Mouse (Mus musculus) liver, embryonic 11.5 days (tissue): ENCODE results near the gene Sobp. TPM values are rescaled to one million over a fixed set of nuclear protein-coding genes. Genes with fewer than 3 reads are reported as not detected.

ENCODE experiments used
- ATAC-seq: fragments of 200-750 bp; cut with Nextera tagmentation; replicated peaks from 2 replicates; pipeline ENCODE4 v1.8.0; 2017; ENCODE audit warnings: moderate number of reproducible peaks, mild to moderate bottlenecking, moderate TSS enrichment, moderate library complexity; ENCODE audit not compliant: low FRiP score
- DNase-seq: peaks from one replicate; pipeline ENCODE4 v3.0.0-alpha.2; 2017; ENCODE audit warnings: low spot score
- H3K27ac ChIP-seq: fragments of 300-500 bp; sonication (generic); 2 replicates; pipeline ENCODE4 v1.5.1; 2014; ENCODE audit warnings: mild to moderate bottlenecking, low read depth, low read length, control low read depth
- H3K27me3 ChIP-seq: fragments of 300-500 bp; sonication (generic); replicated peaks from 2 replicates; pipeline ENCODE4 v1.6.1; 2014; ENCODE audit warnings: low read length, mixed read lengths; ENCODE audit not compliant: control insufficient read depth, insufficient read depth
- H3K36me3 ChIP-seq: fragments of 300-500 bp; sonication (generic); 2 replicates; pipeline ENCODE4 v1.6.1; 2014; ENCODE audit warnings: mild to moderate bottlenecking, low read length, moderate library complexity, mixed read lengths; ENCODE audit not compliant: control insufficient read depth, insufficient read depth
- H3K4me1 ChIP-seq: fragments of 300-500 bp; sonication (generic); replicated peaks from 2 replicates; pipeline ENCODE4 v1.6.1; 2014; ENCODE audit warnings: low read length, mixed read lengths; ENCODE audit not compliant: control insufficient read depth, insufficient read depth
- H3K4me2 ChIP-seq: fragments of 300-500 bp; sonication (generic); 2 replicates; pipeline ENCODE4 v1.6.1; 2014; ENCODE audit warnings: mild to moderate bottlenecking, control low read depth, moderate library complexity
- H3K4me3 ChIP-seq: fragments of 300-500 bp; sonication (generic); 2 replicates; pipeline ENCODE4 v1.5.1; 2014; ENCODE audit warnings: low read depth, low read length, control low read depth
- H3K9ac ChIP-seq: fragments of 300-500 bp; sonication (generic); 2 replicates; pipeline ENCODE4 v1.6.1; 2014; ENCODE audit warnings: low read depth, low read length, control low read depth
- H3K9me3 ChIP-seq: fragments of 300-500 bp; sonication (generic); 2 replicates; pipeline ENCODE4 v1.6.1; 2016; ENCODE audit warnings: low read length, inconsistent platforms, mixed read lengths; ENCODE audit not compliant: control insufficient read depth
- WGBS: fragments of 180-500 bp; shearing (Covaris S2); extraction: QIAGEN DNeasy Blood & Tissue Kit; methylation state at CpG from one replicate; pipeline ENCODE4 v1.1.7; 2014; 5-methylcytosine and 5-hydroxymethylcytosine counted together
- polyA plus RNA-seq: library from polyadenylated mRNA; unstranded; fragments of >200 nt; fragmentation: Nextera tagmentation; extraction: Ambion mirVana; gene quantifications from 2 replicates; pipeline ENCODE4 v1.2.1, GENCODE M21; 2014

The Sobp gene
- polyA plus RNA-seq, 1 experiment from 2014 or later: 0.45 TPM

DNA sequence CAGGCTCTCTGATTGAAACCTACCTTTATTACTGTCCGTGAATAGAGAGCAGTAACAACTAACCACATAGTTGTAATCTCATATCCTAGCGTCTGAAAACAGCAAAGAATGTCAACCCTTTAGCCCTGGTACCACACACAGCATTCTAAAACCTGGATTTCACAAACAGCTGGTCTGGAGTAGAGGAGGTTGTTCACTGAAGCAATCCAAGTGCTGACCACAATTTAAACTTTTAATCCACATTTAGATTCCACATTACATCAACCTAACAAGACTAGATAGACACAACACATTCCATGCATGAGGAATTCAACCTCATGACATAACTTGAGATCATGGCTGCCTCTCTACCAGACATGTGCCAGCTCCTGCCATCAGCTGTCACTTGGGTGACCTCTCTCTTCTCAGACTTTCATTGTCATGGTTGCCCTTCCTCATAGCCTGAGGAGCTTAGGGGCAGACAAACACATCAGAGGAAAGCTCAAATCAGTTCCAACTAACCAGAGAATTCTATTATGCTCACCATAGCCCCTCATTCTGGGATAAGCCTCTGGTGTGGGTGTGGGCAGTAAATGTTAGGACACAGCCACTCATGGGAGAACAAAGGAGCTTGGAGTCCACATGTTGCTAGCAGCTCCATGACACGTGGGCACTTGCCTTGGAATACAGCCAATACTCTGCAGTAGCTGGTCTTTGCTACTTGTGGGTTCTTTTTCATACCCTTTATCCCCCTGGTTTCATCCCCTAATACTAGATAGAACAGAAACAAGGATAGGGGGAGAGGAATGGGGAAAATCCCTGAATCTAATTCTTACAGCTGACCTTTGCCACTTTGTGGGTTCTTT, 58.0 kb downstream of the Sobp start:
- WGBS: 62% methylated on average over 3 of the region's 3 CpGs
- peaks cover 4% of the 10 kb centered on the region; the same call in 1 of the 2 replicates for H3K27me3 ChIP-seq
- H3K4me2 ChIP-seq: no peak overlapping the region
- DNase-seq: no peak
- H3K4me1 ChIP-seq: 0 out of 2 replicates have a peak, but pooled peaks cover 2% of the 10 kb centered on the region
- H3K9ac ChIP-seq: no peak overlapping the region
- no peaks in the 10 kb centered on the region for H3K9me3 ChIP-seq
- no peak for ATAC-seq
- H3K27ac ChIP-seq: no peak overlapping the region
- H3K36me3 ChIP-seq: no peaks in the 10 kb centered on the region
- no peak overlapping the region for H3K4me3 ChIP-seq

DNA sequence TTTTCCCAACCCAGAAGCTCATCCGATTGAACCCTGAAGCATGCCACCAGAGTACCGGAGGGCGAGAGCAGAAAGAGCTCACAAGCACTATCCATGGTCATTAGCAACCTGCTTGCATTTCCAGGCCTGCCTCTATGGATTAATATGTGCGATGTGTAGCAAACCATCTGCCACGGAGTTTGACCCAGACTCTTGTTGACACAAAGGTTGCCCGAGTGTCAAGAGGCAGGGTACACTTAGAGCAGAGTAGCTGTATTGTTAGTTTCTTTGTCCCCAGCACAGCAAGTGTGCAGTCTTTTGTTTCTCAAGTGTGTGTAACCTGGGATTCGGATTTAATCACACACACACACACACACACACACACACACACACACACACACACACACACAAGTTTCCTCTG, 62.0 kb downstream of the Sobp start:
- H3K36me3 ChIP-seq: no peaks in the 10 kb centered on the region
- ATAC-seq: no peak
- peaks cover 7% of the 10 kb centered on the region; the same call in 1 of the 2 replicates for H3K27me3 ChIP-seq
- DNase-seq: no peak
- H3K9ac ChIP-seq: no peak overlapping the region
- no peak overlapping the region for H3K4me3 ChIP-seq
- no peaks in the 10 kb centered on the region for H3K4me1 ChIP-seq
- H3K27ac ChIP-seq: no peak overlapping the region
- 78% methylated on average over 7 of the region's 7 CpGs for WGBS
- no peak overlapping the region for H3K4me2 ChIP-seq
- no peaks in the 10 kb centered on the region for H3K9me3 ChIP-seq

DNA sequence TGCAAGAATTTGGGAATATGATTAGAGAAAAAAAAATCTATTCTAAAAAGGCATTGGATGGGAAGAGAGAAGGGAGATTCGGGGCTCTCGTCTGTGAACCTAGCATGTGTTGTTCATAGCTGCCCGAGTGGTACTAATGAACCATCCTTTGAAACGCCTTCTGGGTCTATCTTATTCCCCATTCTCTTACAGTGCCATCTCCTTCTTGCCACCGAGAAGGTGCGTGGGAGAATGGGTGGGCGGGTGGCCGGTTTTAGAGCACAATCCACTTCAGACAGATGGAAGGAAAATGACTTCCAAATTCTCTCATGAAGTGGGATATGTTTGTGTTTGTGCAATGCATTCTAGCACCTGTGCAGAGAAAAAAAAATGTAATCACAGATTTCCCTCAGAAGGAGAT, 67.7 kb downstream of the Sobp start:
- H3K36me3 ChIP-seq: no peaks in the 10 kb centered on the region
- H3K9me3 ChIP-seq: no peaks in the 10 kb centered on the region
- no peak overlapping the region for H3K27ac ChIP-seq
- ATAC-seq: no peak
- no peaks in the 10 kb centered on the region for H3K4me1 ChIP-seq
- no peak overlapping the region for H3K4me3 ChIP-seq
- H3K27me3 ChIP-seq: 0 out of 2 replicates have a peak, but pooled peaks cover 3% of the 10 kb centered on the region
- no peak for DNase-seq
- WGBS: 82% methylated on average over 8 of the region's 8 CpGs
- H3K9ac ChIP-seq: no peak overlapping the region
- no peak overlapping the region for H3K4me2 ChIP-seq

DNA sequence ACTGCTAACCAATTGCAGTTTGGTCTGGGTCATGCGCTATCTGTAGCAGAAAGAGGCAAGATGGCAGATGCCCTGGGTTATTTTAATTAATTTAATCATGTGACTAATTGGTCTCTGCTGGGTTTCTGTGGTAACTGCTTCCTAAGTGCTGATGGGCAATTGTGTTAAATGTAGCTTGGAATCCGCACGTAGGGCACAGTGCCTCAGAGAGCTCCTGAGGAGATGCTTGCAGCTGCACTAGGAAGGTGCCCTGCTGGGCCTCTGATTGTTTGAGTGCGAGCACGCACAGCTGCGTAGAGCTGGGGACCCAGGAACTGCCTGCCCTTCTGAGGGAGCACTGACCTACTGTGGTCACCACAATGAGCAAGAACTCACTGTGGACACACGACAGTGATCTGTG, 68.1 kb downstream of the Sobp start:
- Histone ChIP-seq H3K27me3 (0 out of 2 replicates have a peak, but pooled peaks cover 3% of the 10 kb centered on the region), H3K36me3 (no peaks in the 10 kb centered on the region), H3K4me2 (no peak overlapping the region), H3K27ac (no peak overlapping the region), H3K4me1 (no peaks in the 10 kb centered on the region), H3K4me3 (no peak overlapping the region), H3K9ac (no peak overlapping the region), H3K9me3 (no peaks in the 10 kb centered on the region)
- DNase-seq: no peak
- no peak for ATAC-seq
- 56% methylated on average over 7 of the region's 7 CpGs for WGBS

DNA sequence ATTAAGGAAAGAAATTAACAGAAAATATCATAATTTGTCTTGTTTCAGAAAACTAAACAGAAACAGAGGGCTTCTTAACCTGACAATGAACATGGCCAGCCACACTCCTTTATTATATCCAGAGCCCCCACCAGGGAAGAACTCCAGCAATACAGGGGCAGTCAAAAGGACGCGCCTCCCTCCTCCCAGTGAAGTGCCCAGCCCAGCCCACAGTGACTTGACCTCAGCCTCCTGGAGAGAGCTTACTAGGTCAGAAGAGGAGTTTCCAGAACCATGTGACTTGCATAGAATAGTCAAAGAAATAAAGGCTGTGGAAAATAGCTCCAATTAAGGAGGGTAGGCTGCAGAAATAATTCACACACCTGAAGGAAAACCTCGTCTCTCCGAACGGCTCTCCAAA, 73.8 kb downstream of the Sobp start:
- Histone ChIP-seq H3K9me3 (no peaks in the 10 kb centered on the region), H3K36me3 (no peaks in the 10 kb centered on the region), H3K9ac (no peak overlapping the region), H3K4me1 (no peaks in the 10 kb centered on the region), H3K4me3 (no peak overlapping the region), H3K4me2 (no peak overlapping the region), H3K27me3 (no peaks in the 10 kb centered on the region), H3K27ac (no peak overlapping the region)
- ATAC-seq (no peak), DNase-seq (no peak)
- 77% methylated on average over 5 of the region's 5 CpGs for WGBS

DNA sequence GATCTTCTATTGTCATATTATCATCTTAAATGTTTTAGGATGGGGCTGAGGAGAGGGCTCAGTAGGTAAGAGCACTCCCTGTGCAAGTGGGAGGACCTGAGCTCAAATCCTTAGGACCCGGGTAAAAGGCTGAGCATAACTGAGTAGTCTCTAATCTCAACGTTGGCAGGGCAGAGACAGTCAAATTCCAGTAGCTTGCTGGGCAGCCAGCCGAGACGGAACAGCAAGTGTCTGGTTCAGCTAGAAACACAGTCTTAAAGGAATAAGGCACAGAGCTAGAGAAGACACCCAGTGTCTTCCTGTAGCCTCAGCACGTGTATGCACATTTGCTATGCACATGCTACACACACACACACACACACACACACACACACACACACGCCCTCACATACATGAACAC, 75.1 kb downstream of the Sobp start:
- Histone ChIP-seq H3K27me3 (no peaks in the 10 kb centered on the region), H3K4me3 (no peak overlapping the region), H3K4me1 (no peaks in the 10 kb centered on the region), H3K27ac (no peak overlapping the region), H3K36me3 (no peaks in the 10 kb centered on the region), H3K4me2 (no peak overlapping the region), H3K9ac (no peak overlapping the region), H3K9me3 (no peaks in the 10 kb centered on the region)
- ATAC-seq (no peak), DNase-seq (no peak)
- 78% methylated on average over 6 of the region's 6 CpGs for WGBS

DNA sequence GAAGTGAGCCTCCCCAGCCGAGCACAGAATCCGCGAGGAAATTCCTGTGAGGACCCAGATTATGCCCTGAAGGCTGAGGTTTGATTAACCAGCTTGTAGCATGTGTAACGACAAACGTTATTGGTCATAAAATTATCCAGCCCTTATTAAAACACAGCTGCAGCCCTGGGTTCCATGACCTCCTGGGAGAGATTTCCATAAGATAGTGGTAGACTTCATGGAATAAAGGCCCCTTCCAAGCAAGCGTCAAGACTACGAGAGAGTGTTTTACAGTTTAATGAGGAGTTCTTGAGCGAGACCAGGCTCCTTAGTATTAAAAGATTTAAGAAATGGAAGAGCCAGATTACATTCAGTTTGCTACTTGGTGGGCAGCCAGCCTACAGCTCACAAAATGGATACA, 76.6 kb downstream of the Sobp start:
- Histone ChIP-seq H3K27me3 (no peaks in the 10 kb centered on the region; the same call in 1 of the 2 replicates), H3K4me2 (no peak overlapping the region), H3K4me3 (no peak overlapping the region), H3K36me3 (no peaks in the 10 kb centered on the region), H3K27ac (no peak overlapping the region), H3K9ac (no peak overlapping the region), H3K9me3 (no peaks in the 10 kb centered on the region), H3K4me1 (no peaks in the 10 kb centered on the region)
- ATAC-seq (no peak), DNase-seq (no peak)
- 82% methylated on average over 8 of the region's 8 CpGs for WGBS

DNA sequence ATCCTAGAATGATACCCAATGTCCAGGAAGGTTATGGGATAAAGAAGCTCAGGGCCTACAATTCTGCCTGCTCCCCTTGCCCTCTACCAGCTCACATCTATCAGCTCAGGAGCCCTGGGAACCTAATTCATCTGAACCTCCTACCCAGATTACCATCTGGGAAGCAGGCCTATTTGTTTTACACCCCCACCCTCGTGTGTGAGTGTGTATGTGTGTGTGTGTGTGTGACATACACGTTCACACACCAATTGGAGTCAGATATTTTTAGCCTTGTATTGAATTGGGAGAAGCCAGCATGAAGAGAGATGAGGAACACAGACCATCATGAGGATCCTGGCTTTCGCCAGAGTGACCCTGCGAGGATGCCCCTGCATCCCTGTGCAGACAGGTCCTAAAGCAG, 77.7 kb downstream of the Sobp start:
- DNase-seq (no peak), ATAC-seq (no peak)
- H3K27me3 ChIP-seq: peaks cover 2% of the 10 kb centered on the region; the same call in 1 of the 2 replicates
- no peaks in the 10 kb centered on the region for H3K9me3 ChIP-seq
- no peak overlapping the region for H3K9ac ChIP-seq
- H3K4me2 ChIP-seq: no peak overlapping the region
- H3K4me1 ChIP-seq: no peaks in the 10 kb centered on the region
- no peak overlapping the region for H3K4me3 ChIP-seq
- no peak overlapping the region for H3K27ac ChIP-seq
- 65% methylated on average over 4 of the region's 4 CpGs for WGBS
- no peaks in the 10 kb centered on the region for H3K36me3 ChIP-seq

DNA sequence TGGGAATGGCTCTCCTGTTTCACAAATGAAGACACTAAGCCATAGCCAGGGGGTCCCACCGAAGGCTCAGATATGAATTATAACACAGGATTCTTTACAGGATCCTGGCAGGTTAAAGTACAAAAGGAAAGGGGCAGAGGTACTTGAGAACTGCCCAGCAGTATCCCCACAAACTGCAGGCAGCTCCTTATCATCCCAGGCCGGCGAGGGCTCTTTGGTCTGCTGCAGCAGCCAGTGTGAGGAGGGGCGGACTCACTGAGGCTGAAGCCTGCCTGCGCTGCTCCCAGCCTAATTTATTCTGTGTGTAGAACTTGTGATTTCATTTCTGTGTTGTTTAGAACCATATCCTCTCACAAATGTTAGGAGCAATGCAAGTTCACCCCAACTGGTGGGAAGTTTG, 79.8 kb downstream of the Sobp start:
- Histone ChIP-seq H3K27ac (no peak overlapping the region), H3K27me3 (peaks cover 2% of the 10 kb centered on the region; the same call in 1 of the 2 replicates), H3K4me2 (no peak overlapping the region), H3K4me1 (no peaks in the 10 kb centered on the region), H3K36me3 (no peaks in the 10 kb centered on the region), H3K9me3 (no peaks in the 10 kb centered on the region), H3K9ac (no peak overlapping the region), H3K4me3 (no peak overlapping the region)
- DNase-seq: no peak
- 29% methylated on average over 5 of the region's 5 CpGs for WGBS
- ATAC-seq: no peak
